Comparison of ENCODE assay signal across 7 mouse cellular contexts in genomic region chr6:115909940-115910339, GRCm38 (mm10). TPM values are rescaled to one million over a fixed set of nuclear protein-coding genes. Genes with fewer than 3 reads are reported as not detected.
A peak's percentile ranks its signal among the peaks of the same experiment; 100 is the strongest.
DNase-seq lines count a peak whose midpoint lies in the region.

No protein-coding gene starts in this region.

- intact Hi-C loops in heart, postnatal 36 days (cut with DNase I) = no loop called here

- peak; percentile 73 for DNase-seq in adrenal gland, adult 8-10 months
- DNase-seq in brain, adult 2 months (ENCODE audit: low read depth, low spot score) = peak; percentile 52
- DNase-seq in heart, postnatal 36 days = peak; percentile 69 to 76
- peak; percentile 85 to 89 for DNase-seq in lung, adult 18-20 months
- DNase-seq in thymus, postnatal 4 days = peak; percentile 47
- DNase-seq in embryo, embryonic 11 days = no peak
- no peak for DNase-seq in right cerebral cortex, postnatal 14 days

RNA-seq across cellular contexts. Expression of gene Rho, which starts 21.6 kb away (rescaled TPM):
- 1 to 10 TPM in 3 of 4 experiments, under 1 TPM in 1; 0.52 to 1.9 (median 1.2) TPM for total RNA-seq in adrenal gland, adult 8-10 months (2022)
- total RNA-seq in heart, postnatal 36 days (2021) = not detected

RNA-seq across cellular contexts. Expression of gene H1foo, which starts 34.8 kb away (rescaled TPM):
- total RNA-seq in adrenal gland, adult 8-10 months (2022) = under 1 TPM in 1 of 4 experiments, not detected in 3; 0.40 TPM
- not detected for total RNA-seq in heart, postnatal 36 days (2021)

RNA-seq across cellular contexts. Expression of gene Ift122, which starts 56.7 kb away (rescaled TPM):
- 10 to 100 TPM; 17.2 to 29.9 (median 21.9) TPM for total RNA-seq in adrenal gland, adult 8-10 months (2022)
- total RNA-seq in heart, postnatal 36 days (2021) = 1 to 10 TPM; 9.1 to 9.4 TPM

RNA-seq across cellular contexts. Expression of gene Mbd4, which starts 56.8 kb away (rescaled TPM):
- total RNA-seq in adrenal gland, adult 8-10 months (2022) = 1 to 10 TPM; 3.3 to 5.5 (median 3.9) TPM
- total RNA-seq in heart, postnatal 36 days (2021) = 1 to 10 TPM; 1.2 TPM

Comparison
In these comparisons a context has a peak if more than half of its experiments do, and no peak if none do; other contexts are left out.
1. DNase-seq: peak in adrenal gland, adult 8-10 months (single experiment), brain, adult 2 months (single experiment), heart, postnatal 36 days (2 of 2), lung, adult 18-20 months (2 of 2) and thymus, postnatal 4 days (single experiment); none in embryo, embryonic 11 days (single experiment) and right cerebral cortex, postnatal 14 days (single experiment).